In the genomic region with DNA sequence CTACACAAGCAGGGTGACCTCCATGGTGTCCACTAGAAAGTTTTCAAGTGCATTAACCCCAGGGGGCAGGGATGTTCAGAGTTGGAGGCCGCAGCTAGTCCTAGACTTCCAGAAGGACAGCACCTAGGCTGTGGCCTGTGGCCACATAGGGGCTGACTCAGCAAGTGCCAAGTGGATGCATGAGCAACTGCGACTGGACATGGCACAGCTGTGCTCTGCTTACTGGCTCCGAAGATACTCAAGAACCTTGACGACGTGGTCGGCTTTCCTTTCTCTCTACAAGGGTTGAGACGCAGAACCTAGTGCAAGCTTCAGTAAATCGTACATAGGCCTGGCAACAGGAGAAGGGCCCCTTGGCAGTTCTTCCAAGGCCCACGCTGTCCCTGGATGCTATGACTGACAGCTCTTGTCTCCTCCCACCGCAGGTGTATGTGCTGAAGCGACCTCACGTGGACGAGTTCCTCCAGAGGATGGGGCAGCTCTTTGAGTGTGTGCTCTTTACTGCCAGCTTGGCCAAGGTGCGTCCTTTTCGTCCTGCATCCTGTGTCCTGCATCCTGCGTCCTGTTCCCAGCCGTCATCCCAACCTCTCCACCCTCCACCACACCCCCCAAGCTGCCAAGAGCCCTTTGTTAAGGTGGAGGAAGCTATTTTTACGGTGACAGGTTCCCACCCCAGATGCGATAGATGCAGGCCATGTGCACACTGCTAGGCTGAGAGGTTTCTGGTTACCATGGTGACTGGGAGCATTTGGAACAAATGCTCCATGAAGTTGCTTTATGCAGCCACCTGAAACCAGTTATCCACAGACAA, we compare ENCODE assay signal across 7 mouse cellular contexts. TPM values are rescaled to one million over a fixed set of nuclear protein-coding genes. Genes with fewer than 3 reads are reported as not detected.
A peak's percentile ranks its signal among the peaks of the same experiment; 100 is the strongest.
DNase-seq lines count a peak whose midpoint lies in the region; ATAC-seq lines count a peak whose summit lies in the region.

No protein-coding gene starts in this region.

- ATAC-seq in embryonic facial prominence, embryonic 12.5 days (ENCODE audit: insufficient number of reproducible peaks, insufficient read depth, low FRiP score, low TSS enrichment) = no peak

- no peaks in the 10 kb centered on the region for H3K9me3 ChIP-seq in embryonic facial prominence, embryonic 12.5 days
- H3K9me3 ChIP-seq in midbrain, embryonic 10.5 days (replicated peaks) = no peaks in the 10 kb centered on the region

- H3K4me2 ChIP-seq in embryonic facial prominence, embryonic 12.5 days (replicated peaks) = no peak overlapping the region

- H3K27me3 ChIP-seq in embryonic facial prominence, embryonic 12.5 days = no peaks in the 10 kb centered on the region
- no peaks in the 10 kb centered on the region for H3K27me3 ChIP-seq in midbrain, embryonic 10.5 days (ENCODE audit: low read depth, poor library complexity, severe bottlenecking)

- peak overlapping the region; percentile 80 for H3K27ac ChIP-seq in embryonic facial prominence, embryonic 12.5 days
- H3K27ac ChIP-seq in midbrain, embryonic 10.5 days (replicated peaks) = peak overlapping the region; percentile 39; the same call in 1 of the 2 replicates

- peaks cover 42% of the 10 kb centered on the region for H3K4me1 ChIP-seq in embryonic facial prominence, embryonic 12.5 days
- H3K4me1 ChIP-seq in midbrain, embryonic 10.5 days = peaks cover 38% of the 10 kb centered on the region

- peak; percentile 60 for DNase-seq in brain, embryonic 18.5 days (ENCODE audit: low read depth, low spot score)
- peak; percentile 37 for DNase-seq in hindlimb bud, embryonic 11.5 days (ENCODE audit: extremely low spot score, low read depth, low spot score)
- peak; percentile 43 for DNase-seq in midbrain, embryonic 10.5 days (ENCODE audit: low spot score)
- DNase-seq in thymus, postnatal 25 days = no peak
- DNase-seq in gastrocnemius, adult 18-20 months (ENCODE audit: low spot score) = no peak
- DNase-seq in cerebellum, adult 8-10 months = no peak

- no peak overlapping the region for H3K4me3 ChIP-seq in embryonic facial prominence, embryonic 12.5 days
- H3K4me3 ChIP-seq in midbrain, embryonic 10.5 days = no peak overlapping the region

- peaks cover 7% of the 10 kb centered on the region for H3K36me3 ChIP-seq in embryonic facial prominence, embryonic 12.5 days
- peaks cover 12% of the 10 kb centered on the region; the same call in 1 of the 2 replicates for H3K36me3 ChIP-seq in midbrain, embryonic 10.5 days

- WGBS in embryonic facial prominence, embryonic 12.5 days = 72% methylated on average over 19 of the region's 19 CpGs
- 76% methylated on average over 19 of the region's 19 CpGs for WGBS in midbrain, embryonic 10.5 days

- no peak overlapping the region for H3K9ac ChIP-seq in embryonic facial prominence, embryonic 12.5 days

RNA-seq across cellular contexts. Expression of gene Vill, which starts 19.3 kb away (rescaled TPM):
- polyA plus RNA-seq in embryonic facial prominence, embryonic 12.5 days (2016; fragmentation: Nextera tagmentation; extraction: Ambion mirVana) = 27.3 and 28.1 TPM in 2 replicates
- 10.5 and 11.3 TPM in 2 replicates for polyA plus RNA-seq in midbrain, embryonic 10.5 days (2016; fragmentation: Nextera tagmentation; extraction: Ambion mirVana)
- total RNA-seq in gastrocnemius, adult 18-20 months (2021) = under 1 TPM in 1 of 2 experiments, not detected in 1; 0.23 TPM

RNA-seq across cellular contexts. Expression of gene Plcd1, which starts 60.0 kb away (rescaled TPM):
- polyA plus RNA-seq in embryonic facial prominence, embryonic 12.5 days (2016; fragmentation: Nextera tagmentation; extraction: Ambion mirVana) = 26.6 and 27.8 TPM in 2 replicates
- polyA plus RNA-seq in midbrain, embryonic 10.5 days (2016; fragmentation: Nextera tagmentation; extraction: Ambion mirVana) = 21.8 and 29.2 TPM in 2 replicates
- 1 to 10 TPM; 5.5 to 6.3 TPM for total RNA-seq in gastrocnemius, adult 18-20 months (2021)

Comparison
In these comparisons a context has a peak if more than half of its experiments do, and no peak if none do; other contexts are left out.
1. DNase-seq: peak in brain, embryonic 18.5 days (single experiment), hindlimb bud, embryonic 11.5 days (single experiment) and midbrain, embryonic 10.5 days (single experiment); none in thymus, postnatal 25 days (single experiment), gastrocnemius, adult 18-20 months (single experiment) and cerebellum, adult 8-10 months (single experiment).